Mouse (Mus musculus) stomach, postnatal 0 days (tissue): Measurements from ENCODE around the gene Mgarp.

Source experiments
- CTCF ChIP-seq: IDR thresholded peaks from 2 replicates; pipeline ENCODE4 v1.5.1; 2016; ENCODE audit warnings: antibody characterized with exemption, low read depth, mild to moderate bottlenecking, moderate library complexity
- EP300 ChIP-seq: optimal IDR thresholded peaks from 2 replicates; pipeline ENCODE3; 2016; ENCODE audit warnings: antibody characterized with exemption

DNA sequence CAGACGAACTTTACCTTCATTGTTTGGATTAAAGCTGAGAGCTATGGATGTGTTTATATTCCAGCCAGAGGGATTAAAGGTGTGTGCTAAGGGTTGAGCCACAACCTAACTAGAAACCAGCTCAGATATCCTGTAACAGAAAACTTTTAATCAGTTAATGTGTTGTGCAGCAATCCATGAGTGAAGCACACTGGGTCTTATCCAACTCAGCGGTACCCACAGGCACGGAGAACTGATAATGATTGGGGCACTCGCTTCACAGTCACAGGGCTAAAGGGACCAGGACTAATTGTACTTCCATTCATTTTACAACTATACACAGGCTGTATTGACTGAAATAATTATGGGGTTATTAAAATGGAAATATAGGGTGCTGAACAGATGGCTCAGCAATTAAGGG lies 29.6 kb downstream of the Mgarp start:
- no peak for TF ChIP-seq EP300
- TF ChIP-seq CTCF = no peak
